Mouse (Mus musculus) gastrocnemius, postnatal 25 days (tissue): ENCODE data around the gene Syndig1. TPM values are rescaled to one million over a fixed set of nuclear protein-coding genes. Genes with fewer than 3 reads are reported as not detected.

Source experiments
- DNase-seq: peaks from one replicate; pipeline ENCODE4 v3.0.0; 2022
- total RNA-seq, 2 experiments: library from RNA; stranded (reverse); gene quantifications; 1 replicate in 1 of 2; 2 replicates in 1 of 2; pipeline ENCODE4 v1.2.3; 2021

Syndig1 gene
- total RNA-seq, 2 experiments from 2014 or later = not detected

- no peak for DNase-seq
Measured at GRCm38 (mm10) chr2:149983107-149983506, 154.1 kb downstream of the Syndig1 start.

- DNase-seq = no peak
Measured at GRCm38 (mm10) chr2:149987610-149988009, 158.6 kb downstream of the Syndig1 start.

- DNase-seq = no peak
Measured at GRCm38 (mm10) chr2:149991506-149991905, 162.5 kb downstream of the Syndig1 start.

- DNase-seq = no peak
Measured at GRCm38 (mm10) chr2:149992921-149993320, 163.9 kb downstream of the Syndig1 start.

GRCm38 (mm10) chr2:149996382-149996964 is 167.5 kb downstream of the Syndig1 start:
- no peak for DNase-seq

GRCm38 (mm10) chr2:149997657-149998056 is 168.6 kb downstream of the Syndig1 start:
- DNase-seq = no peak

GRCm38 (mm10) chr2:149998373-149999108 is 169.5 kb downstream of the Syndig1 start:
- DNase-seq = no peak

GRCm38 (mm10) chr2:150000564-150000963 is 171.6 kb downstream of the Syndig1 start:
- no peak for DNase-seq

GRCm38 (mm10) chr2:150003499-150003898 is 174.5 kb downstream of the Syndig1 start:
- no peak for DNase-seq

GRCm38 (mm10) chr2:150012787-150013346 is 183.9 kb downstream of the Syndig1 start:
- DNase-seq = no peak

GRCm38 (mm10) chr2:150013785-150014184 is 184.8 kb downstream of the Syndig1 start:
- no peak for DNase-seq

GRCm38 (mm10) chr2:150016303-150016702 is 187.3 kb downstream of the Syndig1 start:
- DNase-seq = no peak

- no peak for DNase-seq
Measured at GRCm38 (mm10) chr2:150020706-150021105, 191.7 kb downstream of the Syndig1 start.

- DNase-seq = no peak
Measured at GRCm38 (mm10) chr2:150023873-150024339, 194.9 kb downstream of the Syndig1 start.

- DNase-seq = no peak
Measured at GRCm38 (mm10) chr2:150043531-150043930, 214.5 kb downstream of the Syndig1 start.

Other genes with a start within 250 kb of the Syndig1 start
- gene C530025M09Rik, start 2.0 kb downstream of the Syndig1 start, total RNA-seq = not detected